Mouse (Mus musculus) adrenal gland, adult 2 months (tissue): Measurements from ENCODE around the gene Pdzd7. TPM values are rescaled to one million over a fixed set of nuclear protein-coding genes. Genes with fewer than 3 reads are reported as not detected.
A peak's percentile ranks its signal among the peaks of the same experiment; 100 is the strongest.

ENCODE experiments used
- DNase-seq: peaks from one replicate; pipeline ENCODE4 v3.0.0; 2021
- polyA plus RNA-seq: library from polyadenylated mRNA; depleted of rRNA; stranded (reverse); fragments of >200 nt; gene quantifications from 2 replicates; pipeline ENCODE4 v1.2.3, GENCODE M21; 2012
- total RNA-seq, 2 experiments: library from RNA; stranded (reverse); gene quantifications; 2 replicates each; pipeline ENCODE4 v1.2.3; 2021

Pdzd7 gene
- total and polyA plus RNA-seq, 3 experiments = 0.09 to 0.62 TPM; not detected in 1

DNA sequence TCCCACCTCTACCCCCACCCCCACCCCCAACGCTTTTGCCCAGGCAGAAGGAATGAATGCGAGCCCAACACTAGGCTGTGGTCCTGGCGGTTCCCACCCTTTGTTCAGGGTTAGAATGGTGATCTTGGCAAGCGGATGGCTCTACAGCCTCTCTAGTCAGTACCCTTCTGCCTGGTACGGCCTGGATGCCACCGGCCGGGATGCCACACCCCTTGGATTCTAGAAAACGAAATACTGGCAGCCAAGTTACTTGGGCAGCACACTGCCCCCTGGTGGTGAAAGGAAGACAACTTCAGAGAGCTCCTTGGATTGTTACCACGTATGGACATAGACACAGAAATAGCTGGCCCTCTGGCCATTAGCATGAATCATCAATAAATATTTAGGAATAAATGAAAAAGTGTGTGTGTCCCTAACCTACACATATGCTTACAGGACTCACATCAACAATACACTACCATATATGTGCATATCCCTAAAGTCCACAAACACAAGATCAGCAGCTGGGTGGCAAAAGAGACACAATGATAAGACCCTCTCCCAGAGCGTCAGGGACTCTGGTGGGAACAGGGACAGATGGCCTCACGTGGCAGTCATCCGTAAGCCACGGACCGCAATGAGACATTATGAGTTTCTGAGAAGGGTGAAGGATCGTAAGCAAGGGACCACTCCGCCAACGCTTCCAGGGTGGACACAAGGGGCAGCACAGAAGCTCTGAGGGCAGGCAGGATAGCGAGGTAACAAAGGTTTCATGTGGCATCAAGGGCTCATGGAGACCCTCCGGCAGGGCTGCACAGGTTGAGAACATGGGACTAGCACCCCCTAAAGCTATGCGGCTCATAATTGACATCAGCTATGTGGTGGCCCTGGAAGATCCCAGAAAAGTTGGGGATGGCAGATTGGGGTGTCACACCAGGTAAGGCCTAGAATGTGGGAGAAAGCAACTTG lies 14.5 kb downstream of the Pdzd7 start:
- peak; percentile 82 for DNase-seq

DNA sequence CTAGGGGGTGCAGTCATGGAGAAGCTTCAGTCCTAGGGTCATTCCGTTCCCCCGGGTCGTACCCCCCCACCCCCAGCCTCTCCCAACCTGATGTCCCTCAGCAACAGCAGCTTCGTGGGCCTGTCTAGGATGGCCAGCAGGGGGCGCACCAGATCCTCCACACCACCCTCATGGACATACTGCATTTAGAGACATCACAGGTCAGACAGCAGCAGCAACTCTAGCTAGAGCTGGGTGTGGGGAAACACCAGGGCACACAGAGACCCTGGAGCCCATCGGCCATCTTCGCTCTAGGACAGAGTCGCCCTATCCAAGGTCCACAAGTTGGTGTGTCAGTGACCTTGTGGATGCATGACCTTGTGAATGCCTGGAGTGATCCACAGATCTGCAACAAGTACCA lies 15.4 kb downstream of the Pdzd7 start:
- peak; percentile 70 for DNase-seq

DNA sequence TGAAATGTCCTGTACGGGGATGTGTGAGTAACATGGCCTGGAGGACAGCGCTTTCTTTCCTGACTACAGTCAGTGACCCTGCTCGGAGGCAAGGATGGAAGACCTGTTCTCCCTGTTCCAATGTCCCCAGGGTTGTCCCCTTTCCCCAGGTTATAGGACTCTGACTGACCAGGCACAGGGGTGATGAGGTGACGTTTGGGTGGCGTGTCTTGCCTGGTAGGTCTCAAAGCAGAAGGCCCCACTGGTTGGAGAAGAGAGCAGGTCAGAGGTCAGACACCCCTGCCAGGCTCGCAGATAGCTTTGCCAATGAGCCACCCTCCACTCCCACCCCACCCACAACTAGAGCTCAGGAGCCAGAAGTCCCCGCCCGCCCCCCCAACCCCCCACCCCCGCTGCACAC lies 15.9 kb downstream of the Pdzd7 start:
- DNase-seq = peak; percentile 17

DNA sequence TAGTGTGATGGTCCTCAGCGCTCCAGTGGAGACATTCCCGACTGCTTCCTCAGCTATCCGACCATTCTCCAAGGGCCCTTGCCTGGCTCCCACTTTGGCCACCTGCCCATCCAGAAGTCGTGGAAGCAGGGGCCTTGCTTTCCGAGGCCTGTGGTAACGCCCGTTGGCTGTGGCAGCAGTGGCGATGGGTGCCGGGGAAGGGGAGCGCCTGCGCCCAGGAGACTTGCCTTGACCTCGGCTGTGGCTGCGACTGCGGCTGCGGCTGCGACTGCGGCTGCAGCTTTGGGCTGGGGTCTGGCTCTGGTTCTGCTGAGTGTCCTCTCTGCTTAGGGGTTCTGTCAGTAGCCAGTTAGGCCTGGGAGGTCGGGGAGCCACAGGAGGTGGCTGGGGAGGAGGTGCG lies 16.8 kb downstream of the Pdzd7 start:
- peak; percentile 30 for DNase-seq

DNA sequence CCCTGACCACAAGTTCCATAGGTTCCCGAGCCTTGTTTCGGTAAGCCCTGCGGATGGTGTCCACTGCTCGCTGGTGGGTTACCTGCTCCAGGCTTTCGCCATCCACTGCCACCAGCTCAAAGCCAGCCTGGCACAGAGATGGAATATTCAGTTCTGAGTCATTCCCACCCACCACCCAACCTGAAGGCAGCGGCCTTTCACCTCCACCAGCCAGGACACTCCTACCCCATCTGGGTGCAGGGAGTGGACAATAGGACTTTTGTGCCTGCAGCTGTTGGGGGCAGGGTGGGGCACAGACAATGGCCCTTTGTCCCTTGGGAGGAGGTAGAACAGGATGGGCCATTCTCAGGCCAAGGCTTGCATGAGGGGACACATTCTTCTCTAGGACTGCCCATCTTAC lies 17.7 kb downstream of the Pdzd7 start:
- peak; percentile 9 for DNase-seq

DNA sequence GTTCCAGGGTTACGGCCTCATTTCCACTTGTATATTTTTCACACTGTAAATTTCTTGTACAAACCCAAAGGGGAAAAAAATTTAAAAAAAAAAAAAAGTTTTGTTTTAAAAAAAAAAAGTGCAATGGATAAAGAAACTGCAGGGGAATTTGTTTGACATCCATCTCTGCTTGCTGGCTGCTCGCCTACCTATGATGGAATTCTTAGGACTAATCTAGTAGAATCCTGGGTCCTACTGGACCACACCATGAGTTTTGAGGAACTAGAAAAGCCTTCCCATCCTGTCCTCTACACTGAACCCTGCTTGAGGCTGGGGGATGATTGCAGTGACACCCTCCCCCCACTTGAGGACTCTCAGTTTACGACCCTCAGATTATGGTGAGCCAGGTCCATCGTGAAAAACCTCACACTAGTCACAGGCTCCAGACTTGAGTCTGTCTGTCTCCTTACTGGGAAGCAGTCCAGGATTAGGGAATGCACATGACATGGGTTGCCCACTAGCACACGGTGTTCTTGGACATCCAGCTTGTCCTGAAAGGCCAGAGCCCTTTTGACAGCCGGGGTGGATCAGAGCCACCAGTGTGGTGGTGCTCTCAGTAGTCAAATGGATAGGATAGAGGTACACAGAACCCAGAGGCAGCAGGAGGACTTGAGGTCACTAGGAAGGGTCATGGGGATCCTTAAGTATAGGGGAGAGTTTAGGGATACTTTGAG lies 18.4 kb downstream of the Pdzd7 start:
- DNase-seq = no peak

DNA sequence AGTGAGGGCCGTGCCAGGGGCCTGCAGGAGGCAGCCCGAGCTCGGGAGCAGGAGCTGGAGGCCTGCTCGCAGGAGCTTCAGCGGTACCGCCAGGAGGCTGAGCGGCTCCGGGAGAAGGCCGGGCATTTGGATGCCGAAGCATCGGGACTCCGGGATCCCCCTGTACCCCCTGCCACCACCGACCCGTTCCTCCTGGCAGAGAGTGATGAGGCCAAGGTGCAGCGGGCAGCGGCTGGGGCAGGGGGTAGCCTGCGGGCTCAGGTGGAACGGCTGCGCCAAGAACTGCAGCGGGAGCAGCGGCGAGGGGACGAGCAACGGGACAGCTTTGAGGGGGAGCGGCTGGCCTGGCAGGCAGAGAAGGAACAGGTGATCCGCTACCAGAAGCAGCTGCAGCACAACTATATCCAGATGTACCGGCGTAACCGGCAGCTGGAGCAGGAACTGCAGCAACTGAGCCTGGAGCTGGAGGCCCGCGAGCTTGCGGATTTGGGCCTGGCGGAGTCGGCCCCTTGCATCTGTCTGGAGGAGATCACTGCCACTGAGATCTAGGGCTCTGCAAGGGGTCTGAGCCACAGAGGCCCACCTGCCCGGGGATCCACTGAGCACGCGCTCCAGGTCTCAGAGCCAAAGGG lies 19.5 kb downstream of the Pdzd7 start:
- peak; percentile 6 for DNase-seq

DNA sequence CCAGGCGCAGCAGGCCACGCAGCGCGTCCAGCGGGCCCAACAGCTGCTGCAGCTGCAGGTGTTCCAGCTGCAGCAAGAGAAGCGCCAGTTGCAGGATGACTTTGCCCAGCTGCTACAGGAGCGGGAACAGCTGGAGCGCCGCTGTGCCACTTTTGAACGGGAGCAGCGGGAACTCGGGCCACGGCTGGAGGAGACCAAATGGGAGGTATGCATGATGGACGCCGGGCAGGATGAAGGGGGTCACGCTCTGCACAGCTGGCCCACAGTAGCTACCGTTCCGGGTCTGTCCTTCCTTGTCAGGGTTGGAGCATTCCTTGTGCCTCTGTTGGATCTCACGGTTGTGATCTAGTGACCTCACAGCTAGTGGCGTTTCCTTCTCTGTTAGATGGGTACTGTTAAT lies 20.7 kb downstream of the Pdzd7 start:
- DNase-seq = no peak

DNA sequence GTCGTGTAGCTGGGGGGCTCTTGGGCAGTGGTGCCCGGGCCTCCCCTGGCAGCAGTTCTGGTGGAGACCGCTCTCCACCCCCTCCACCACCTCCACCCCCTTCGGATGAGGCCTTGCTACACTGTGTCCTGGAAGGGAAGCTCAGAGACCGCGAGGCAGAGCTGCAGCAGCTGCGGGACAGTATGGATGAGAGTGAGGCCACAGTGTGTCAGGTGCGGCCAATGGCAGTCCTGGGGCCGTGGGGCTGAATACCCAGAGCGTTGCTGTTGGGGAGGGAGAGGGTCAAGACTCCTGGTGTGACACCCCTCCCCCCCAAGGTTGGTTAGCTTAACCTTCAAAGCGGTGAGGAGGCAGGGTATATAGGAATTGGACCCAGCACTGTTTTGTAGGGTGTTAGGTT lies 21.5 kb downstream of the Pdzd7 start:
- no peak for DNase-seq

DNA sequence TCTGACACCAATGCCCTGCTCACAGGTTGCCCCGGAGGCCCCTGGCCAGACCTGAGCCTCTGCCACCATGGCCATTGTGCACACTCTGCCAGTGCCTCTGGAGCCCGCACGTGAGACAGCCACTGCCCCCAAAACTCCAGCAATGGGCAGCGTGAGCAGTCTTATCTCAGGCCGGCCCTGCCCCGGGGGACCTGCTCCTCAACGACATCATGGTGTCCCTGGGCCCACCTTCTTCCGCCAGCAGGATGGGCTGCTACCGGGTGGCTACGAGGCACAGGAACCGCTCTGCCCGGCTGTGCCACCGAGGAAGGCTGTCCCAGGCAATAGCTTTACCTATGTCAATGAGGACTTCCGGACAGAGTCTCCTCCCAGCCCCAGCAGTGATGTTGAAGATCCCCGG lies 24.2 kb downstream of the Pdzd7 start:
- no peak for DNase-seq

DNA sequence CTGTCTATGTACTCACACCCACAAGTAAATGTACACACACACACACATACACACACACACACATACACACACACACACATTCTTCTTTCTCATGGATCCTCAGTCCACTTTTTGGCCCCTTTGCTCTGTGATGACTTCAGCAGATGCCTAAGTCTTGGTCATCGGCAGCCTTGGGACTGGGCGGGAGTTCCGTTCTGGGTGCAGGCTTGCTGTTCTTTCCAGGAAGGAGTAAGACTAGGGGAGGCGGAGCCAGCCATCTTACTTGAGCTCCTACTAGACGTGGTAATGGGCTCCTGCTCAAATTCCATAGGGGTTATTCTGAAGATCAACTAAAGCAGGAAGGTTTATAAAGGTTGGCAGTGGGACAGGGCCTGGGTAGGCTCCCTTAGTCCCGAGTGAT lies 25.2 kb downstream of the Pdzd7 start:
- peak; percentile 85 for DNase-seq

DNA sequence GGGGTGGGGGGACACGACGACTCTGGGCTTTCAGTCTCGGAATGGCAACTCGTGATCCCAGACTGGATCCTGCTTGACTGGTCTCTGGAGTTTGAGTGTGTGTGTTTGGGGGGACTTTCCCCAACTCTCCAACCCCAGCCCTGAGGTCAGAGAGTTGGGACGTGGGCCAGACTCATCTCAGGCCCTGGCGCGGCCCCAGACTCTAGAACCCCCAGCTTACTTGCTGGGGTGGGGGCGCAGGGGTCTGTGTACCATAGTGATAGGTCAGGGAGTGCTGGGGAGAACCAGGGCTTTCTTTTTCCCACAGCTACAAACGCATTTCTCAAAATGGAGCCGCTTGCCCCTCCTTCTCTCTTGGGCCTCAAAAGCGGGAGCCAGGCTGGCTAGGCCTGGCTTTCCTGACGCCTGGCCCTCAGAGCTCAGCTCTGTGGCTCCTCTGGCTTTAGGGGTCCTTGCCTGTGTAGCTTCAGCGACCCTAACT lies 27.1 kb downstream of the Pdzd7 start:
- peak; percentile 68 for DNase-seq

DNA sequence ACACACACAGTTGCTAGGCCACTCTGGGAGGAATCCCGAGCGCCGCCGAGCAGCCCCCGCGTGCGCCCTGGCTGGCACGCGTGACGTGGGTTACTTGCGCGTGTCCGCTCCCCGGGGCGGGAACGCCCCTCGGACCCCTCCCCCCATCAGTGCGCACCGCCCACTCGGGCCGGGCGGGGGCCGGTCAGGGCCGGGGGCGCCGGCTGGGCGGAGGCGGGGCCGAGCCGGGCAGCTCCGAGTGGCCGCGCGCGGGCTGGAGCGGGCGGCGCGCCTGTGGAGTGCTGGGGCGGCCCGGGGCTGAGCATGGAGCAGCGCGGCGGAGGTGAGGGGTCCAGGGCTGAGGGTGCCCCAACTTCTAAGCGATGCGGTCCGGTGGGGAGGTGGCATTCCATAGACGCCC lies 27.6 kb downstream of the Pdzd7 start:
- peak; percentile 97 for DNase-seq

DNA sequence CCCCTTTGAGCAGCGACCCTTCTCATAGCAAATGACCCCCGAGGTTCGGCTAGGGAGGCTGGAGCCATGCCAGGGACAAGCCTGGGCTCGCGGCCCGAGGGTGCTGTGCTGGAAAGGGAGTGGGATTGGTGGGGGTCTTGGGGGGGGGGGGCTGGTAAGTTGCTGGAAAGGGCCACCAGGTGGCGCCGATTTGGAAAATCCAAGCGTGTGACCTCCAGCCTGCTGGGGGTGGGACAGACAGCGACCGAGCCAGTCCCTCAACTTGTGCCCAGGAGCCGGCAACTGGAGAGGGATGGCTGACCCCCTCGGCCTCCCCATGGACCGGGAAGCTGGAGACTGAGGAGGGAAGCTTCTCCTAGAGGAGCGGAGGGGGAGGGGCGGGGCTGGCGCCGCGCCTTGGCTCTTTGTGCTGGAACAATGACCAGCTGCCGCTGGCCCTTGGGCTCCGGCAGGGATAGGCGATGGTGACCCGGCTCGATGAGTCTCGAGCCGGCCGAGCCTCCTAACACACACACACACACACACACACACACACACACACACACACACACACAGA lies 28.2 kb downstream of the Pdzd7 start:
- peak; percentile 90 for DNase-seq

DNA sequence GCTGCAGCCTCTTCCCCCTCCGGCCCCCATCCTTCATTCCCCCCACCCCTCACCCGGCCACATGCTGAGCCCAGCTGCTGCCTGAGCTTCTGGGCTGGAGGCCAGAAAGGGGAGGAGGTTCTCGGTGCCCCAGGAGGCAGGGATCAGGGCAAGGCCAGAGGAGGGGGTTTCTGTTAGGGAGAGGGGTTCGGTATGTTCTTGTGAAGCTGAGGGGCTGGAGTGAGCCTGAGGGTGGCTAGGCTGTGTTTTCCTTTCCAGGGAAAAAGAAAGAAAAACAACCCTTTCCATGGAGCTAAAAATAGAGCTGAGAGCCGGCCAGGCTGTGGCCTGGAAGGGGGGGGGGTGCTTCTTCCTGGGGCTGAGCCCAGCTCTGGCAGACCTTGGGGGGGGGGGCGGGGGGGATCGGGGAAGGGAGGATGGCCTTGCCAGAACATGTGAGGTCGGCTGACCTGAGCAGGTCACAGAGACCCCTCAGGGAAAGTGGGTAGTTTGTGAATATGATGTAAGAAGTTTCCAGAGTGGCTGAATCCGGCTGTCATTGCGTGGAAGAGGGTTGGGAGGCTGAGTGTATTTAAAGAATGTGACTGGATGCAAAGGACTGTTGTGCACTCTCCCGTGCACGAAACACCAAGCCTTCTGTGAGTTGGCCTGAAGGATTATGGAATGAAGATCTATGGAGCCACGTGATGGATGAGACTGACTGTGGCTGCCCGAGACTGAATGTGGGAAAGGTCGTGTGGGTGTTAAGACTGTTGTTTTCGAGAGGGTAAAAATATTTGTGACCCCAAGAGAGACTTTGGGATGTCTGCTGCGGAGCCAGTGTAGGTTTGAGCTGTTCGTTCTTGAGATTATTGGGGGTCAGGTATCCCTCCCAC lies 28.9 kb downstream of the Pdzd7 start:
- peak; percentile 91 for DNase-seq

DNA sequence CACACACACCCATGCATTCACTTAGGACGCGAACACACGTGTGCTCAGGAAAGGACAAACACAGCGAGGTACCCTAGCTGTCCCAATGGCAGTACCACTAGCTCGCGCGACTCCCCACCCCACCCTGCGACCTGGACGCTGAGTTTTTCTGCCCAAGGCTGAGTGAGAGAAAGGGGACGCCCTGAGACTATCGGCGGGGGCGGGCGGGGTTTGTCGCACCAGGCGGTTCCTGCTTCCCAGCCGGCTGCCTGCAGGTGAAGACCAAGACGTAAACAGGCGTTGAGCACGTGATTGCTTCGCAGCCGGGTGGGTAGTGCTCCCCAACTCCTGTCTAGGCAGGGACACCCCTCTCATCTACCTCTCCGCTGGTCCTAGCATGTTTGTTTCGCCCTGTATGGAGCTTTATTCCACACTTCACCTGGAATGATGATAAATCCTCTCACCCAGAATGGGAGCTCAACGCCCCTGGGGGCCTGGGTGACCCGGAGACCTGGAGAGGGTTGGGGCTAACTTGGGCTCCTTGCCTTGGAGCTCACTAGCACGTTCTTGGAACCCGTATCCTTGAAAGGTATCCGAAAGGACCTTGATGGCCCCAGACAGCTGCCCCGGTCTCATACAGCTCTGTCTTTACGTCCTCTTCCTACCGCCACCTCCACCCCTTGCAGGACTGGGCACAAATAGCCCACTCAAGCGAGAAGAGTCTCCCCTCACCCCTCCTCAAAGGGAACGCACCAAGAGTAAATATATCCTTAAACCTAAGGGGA lies 29.8 kb downstream of the Pdzd7 start:
- DNase-seq = peak; percentile 84

DNA sequence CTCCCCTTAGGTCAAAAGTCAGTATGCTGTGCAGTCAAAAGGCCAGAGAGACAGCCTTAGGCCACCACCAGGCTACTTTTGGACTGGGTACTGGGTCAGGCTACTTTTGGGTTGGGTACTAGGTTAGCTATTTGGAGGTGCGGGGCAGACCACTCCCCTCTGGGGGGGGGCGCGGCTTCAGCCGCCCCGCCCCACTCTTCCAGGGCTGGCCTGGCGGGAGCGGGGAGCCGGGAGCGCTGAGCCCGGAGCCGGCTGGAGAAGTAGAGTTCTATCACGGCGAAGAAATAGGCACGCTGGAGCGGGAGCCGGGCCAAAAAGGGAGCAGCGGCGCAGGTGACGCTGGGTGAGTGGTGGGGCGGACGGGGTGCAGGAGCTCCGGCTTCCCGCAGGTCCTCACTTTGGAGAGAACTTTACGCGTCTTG lies 30.5 kb downstream of the Pdzd7 start:
- peak; percentile 88 for DNase-seq

DNA sequence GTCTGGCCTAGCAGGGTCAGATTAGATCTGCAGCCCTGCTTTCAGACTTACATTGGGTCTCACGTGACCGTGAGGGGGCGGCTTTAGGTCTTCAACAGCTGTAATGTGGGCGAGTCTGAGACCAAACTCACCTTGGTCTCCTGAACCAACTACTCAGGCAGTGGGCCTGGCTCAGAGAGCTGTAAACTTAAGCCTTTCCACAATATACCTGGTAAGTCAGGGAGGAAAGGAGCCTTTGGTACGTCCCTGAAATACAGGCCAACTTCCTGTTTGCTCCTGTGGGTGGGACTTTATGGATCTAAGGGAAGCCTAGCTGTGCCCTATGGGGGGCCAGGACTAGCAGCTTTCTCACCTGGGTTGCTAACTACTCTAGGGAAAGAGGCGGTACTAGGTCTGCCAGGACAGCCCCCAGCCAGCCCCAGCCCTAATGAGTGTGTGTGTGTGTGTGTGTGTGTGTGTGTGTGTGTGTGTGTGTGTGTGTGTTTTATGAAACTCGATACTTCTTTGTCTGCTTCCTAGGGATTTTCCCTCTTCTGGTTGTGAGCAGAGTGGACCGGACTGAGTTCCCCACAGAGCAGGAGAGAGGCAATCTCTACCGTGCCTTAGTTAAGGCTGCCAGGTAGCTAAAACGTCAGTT lies 31.1 kb downstream of the Pdzd7 start, which contains the start of gene Lzts2:
Gene Lzts2 (plus strand): TSS at position 80 of the 637 bp plus-strand sequence.
- peak; percentile 23 for DNase-seq

DNA sequence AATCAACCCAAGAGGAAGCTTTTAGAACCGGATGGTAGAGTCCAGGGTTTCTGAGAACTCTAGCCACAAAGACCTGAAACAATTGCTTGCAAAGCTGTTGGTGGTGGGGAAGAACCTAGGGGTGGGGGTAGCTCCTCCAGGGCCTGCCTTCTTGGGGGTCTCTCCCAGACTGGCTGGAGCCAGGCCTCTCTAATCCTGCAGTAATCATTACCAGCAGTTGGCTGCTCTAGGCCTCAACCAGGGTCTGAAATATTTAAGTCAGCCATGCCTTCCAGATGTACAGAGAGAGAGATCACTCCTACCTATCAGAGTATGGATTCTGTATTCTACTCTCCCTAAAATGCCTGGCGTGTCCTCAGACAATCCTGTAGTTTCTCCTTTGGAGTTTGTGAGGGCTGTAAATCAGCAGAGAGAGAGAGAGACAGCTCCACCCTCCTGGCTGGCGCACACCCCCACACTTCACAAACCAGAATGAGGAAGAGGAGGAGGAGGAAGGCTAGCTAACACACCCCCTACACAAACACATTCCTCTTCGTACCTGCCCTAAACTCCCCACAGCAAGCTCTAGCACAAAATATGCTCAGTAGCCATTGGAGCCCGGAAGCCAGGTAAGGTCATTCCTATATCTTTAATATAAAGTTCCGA lies 31.8 kb downstream of the Pdzd7 start:
- no peak for DNase-seq
